Mouse (Mus musculus): ENCODE measurements at regions not wholly inside any gene's neighbourhood (a gene's known extent, or its start where the extent isn't known, plus 50 kb on each side); places are given as distances from the start of the nearest gene placed in this dataset.

GRCm38 (mm10) chr16:49965528-49966250 lies 165.4 kb downstream of the Cd47 start:
- TF ChIP-seq EP300 (IDR thresholded peaks at IDR 0.05; ENCODE audit: insufficient read depth, low read depth, low read length): no peak
- TF ChIP-seq CTCF (IDR thresholded peaks at IDR 0.05; ENCODE audit: low read depth, low read length): no peak
- no peak for TF ChIP-seq POLR2A (IDR thresholded peaks at IDR 0.05; ENCODE audit: insufficient read depth, low read length)

All from ES-Bruce4 (cell line).